Mouse (Mus musculus) layer of hippocampus, adult 9-10 months (tissue): ENCODE data around the gene Ttc39b.

Experiments used
- DNase-seq: peaks from one replicate; pipeline ENCODE4 v3.0.0; 2022; ENCODE audit warnings: low spot score

Ttc39b gene

DNA sequence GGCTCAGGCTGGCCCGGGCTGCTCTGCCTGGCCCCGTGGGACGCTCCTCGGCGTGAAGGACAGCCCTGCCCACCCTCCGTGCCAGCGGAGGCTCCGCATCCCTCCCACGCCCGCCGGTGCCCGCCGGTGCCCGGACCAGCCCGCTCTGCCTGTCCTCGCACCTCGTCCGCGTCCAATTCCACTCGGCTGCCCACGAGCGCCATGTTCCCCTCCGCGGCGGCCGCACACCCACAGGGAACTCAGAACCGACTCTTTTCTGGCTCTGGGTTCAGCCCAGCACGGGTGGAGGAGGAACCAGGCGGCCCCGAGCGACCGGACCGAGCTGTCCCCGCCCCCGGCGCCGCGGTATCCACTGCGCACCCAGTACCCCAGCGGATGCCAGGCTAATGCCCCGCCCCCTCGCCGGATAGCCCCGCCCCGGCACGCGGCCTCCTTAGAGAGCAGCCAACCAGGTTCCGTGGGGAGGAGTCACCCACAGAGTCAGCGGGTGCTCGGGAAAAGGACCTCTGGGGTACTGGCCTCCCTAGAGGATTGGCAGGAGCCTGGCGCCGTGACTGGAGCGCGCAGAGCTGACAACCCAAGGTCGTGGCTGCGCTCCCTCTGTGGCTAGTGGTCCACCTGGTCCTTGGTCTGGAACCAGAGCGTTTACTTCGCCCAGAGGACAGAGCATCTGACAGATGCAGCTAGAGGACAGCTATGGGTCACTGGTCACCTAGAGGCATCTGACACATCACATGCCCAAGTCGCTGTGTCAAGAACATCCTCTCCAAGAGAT is at the start of gene Ttc39b:
Ttc39b (minus strand) TSS at position 346 of the 775 bp plus-strand sequence.
- DNase-seq = peak; percentile 89

DNA sequence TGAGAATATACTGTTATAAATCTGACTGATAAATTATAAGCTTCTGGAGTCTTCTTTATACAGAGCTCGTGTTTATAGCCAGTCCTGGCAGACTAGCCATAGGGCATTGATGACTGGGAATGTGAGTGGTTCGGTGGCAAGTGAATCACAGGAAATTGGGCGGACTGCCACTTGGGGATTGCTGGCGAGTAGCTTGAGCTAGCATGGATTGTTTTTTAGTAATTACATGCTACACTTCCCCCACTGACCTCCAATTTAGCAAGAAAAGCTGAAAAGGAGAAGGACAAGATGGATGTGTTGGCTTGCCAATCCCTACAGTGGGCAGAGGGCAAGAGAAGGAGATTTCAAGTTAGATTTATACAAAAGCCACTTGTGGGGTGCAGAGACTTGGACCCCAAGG is 49.3 kb upstream of the Ttc39b start:
- no peak for DNase-seq

DNA sequence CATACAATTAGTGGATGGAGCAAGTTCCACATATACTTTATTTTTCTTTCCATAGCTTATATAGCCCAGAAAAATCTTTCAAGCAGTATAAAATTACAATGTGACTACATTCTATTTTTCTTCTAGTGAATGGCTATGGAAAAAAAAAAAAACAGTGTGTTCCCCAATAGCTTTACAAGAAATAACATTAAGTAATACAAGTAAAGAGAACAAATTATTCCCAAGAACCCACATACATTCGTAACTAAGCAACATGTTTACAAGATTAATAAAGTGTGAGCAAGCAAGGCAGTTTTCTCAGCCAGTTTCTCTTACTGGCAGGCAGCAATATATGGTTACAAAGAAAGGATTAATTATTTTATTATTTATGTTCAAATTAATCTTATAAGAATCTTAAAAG is 33.7 kb upstream of the Ttc39b start:
- DNase-seq = no peak

DNA sequence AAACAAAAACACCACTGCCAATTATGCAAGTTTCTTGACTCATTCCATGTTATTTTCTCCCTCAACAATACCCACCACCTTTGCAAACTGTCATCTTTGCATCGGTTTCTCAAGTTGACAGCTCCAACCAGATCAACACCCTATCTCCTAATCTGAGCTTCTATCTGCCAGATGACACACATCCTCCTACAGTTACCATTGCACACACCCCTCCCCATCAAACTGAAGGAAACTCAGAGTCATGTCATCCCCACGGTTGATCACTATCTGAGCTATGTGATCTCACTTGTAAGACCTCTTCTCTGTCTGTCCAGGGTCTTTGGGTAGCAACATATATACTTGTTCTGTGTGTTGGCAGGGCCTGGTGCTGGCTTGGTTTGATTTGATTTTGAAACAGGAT is 30.7 kb upstream of the Ttc39b start:
- DNase-seq = no peak

DNA sequence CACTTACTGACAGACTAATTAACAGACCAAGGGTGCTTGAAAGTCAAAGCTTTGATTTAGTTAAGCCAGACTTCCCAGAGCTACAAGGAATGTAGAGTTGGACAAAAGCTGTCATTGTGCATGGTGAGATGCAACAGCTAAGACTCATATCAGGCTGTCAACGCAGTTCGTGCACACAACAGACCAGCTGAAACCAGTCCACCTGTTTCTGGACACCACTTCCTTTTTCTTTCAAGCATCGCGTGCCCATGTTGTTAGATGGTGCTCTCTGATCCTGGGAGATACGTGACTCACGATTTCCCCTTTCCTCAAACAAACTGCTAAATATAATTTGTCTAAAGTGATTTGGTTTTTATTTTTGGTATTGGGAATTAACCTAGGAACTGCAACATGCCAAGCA is 29.9 kb upstream of the Ttc39b start:
- DNase-seq = no peak

DNA sequence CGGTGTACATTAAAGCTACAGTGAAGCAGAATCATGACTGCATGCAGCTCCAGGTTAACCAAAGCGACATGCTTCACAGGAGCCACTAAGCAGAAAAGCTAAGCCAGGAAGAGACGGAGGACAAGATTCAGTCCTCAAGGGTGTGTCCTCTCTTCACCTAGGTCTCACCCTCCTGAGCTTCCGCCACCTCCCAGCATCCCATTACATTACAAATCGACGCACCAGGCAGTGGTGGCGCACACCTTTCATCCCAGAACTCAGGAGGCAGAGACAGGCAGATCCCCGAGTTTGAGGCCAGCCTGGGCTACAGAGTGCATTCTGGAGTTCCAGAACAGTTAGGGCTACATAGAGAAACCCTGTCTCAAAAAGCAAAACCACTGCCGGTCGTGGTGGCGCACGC is 29.2 kb upstream of the Ttc39b start:
- DNase-seq = no peak

DNA sequence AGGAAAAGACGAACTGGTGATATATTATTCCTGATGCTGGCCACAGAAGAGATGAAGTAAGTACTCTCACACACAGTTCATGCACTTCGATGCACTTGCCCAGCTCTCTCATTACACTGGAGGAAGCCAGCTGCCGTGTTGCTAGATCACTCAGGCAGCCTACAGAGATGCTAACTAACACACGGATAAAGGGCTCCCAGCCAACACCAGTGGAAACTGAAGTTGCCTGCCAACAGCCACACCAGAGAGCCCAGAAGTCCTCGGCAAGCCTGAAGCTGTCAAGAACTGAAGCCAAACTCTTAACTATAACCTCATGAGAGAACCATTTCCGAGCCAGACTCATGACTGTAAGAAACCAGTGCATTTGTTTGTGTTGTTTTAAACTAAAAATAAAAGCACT is 26.7 kb upstream of the Ttc39b start:
- DNase-seq = peak; percentile 39

DNA sequence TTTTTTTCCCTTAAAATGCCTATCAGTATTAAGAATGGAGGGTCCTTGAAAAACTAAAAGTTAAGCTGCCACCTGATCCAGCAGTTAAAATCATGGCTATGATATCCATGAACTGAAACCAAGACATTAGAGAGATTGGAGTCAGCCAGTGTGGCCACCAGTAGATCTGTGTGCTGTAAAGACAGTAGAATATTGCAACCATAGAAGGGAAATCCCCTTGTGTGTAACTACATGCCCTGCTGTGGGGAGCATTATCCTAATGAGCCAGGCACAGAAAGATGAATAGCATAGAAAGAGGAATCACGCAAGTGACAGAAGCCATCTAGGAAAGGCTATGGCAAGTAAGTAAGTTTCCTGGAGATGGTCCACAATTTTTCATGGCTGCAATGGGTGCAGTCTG is 24.9 kb upstream of the Ttc39b start:
- DNase-seq = no peak

DNA sequence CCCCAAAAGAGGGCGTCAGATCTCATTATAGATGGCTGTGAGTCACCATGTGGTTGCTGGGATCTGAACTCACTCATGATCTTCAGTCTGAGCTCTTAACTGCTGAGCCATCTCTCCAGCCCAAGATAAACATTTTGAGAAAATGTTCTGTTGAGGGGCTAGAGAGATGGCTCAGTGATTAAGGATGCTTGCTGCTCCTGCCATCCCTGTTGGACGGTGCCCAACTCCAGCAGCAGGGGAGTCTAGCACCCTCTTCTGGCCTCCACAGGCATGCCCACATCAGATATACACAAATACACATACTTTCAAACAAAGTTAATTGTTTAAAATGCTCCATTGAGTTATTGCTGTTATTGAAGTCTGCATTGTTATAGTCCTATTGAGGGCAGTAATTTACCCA is 19.8 kb upstream of the Ttc39b start:
- DNase-seq = no peak

DNA sequence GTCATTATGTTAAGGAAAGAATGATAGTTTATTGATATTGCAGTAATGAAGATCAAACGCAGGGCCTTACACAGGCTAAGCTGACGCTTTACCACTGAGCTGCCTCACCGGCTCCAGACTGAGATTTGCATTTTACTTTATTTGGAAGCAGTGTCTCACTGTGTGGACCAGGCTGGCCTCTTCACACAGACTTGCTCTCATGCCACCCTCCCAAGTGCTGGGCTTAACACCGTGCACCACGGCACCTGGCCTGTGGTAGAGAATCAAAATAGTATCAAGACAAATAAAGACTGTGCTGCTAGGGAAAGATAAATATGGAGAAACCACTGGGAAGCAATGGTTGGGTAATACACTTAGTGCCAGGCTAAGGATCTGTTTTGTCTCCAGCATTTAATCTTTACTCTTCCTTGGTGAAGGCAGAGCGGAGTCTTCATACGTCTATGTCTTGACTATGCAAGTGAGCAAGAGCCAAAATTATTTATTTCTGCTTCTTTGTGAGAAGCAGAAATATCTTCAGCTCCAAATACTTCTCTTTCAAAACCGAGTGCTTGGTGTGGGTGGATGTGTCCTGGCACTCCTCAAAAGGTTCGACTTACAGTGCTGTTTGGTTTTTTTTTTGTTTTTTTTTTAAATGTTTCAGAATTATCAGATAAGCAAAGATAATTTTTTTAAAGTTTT is 19.2 kb upstream of the Ttc39b start:
- DNase-seq = no peak

DNA sequence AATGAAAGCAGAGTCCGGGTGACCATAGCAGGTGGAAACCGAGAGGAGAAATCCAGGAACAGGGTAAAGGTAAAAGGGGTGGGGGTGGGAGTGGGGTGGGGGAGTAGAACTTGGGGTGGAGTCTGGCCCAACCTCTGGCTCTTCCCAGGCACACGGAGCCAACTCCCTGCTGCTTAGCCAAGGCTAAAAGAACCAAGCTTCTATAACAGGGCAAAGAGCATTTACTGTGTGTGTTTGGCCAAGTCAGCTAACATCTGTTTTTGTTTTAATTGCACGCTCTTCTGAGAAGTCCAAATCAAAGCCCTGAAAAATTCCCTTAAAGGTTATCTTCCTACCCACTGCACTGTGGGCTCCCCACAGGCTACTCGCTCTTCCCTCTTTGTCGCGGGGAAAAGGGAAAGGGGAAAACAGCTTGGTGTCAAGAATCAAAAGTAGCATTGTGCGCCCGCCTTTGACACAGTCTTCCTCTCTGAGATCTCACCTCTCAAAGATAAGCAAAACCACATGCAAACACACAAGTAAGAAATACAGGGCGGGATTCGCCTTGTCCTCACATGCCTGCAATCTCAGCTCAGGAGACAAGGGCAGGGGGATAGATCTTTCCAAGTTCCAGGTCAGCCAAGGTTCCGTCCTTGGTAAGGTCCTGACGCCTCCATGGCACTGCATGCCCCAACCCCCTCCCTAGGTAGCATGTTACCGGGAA is 18.4 kb upstream of the Ttc39b start:
- DNase-seq = no peak

DNA sequence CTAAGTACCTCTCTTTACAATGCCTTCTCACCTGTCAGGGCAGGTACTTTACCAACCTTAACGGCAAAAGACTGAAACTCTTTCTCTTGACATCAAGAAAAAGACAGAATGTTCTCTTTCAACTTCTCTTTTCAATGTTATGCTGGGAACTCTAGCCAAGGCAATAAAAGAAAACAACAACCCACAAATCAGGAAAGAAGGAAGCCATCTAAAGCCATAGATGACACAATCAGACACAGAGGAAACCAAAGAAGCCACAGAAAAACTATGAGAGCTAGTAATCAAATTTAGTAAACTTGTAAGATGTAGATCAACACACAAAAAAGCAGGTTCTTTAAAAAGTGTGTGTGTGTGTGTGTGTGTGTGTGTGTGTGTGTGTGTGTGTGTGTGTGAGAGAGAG is 15.3 kb upstream of the Ttc39b start:
- DNase-seq = no peak

DNA sequence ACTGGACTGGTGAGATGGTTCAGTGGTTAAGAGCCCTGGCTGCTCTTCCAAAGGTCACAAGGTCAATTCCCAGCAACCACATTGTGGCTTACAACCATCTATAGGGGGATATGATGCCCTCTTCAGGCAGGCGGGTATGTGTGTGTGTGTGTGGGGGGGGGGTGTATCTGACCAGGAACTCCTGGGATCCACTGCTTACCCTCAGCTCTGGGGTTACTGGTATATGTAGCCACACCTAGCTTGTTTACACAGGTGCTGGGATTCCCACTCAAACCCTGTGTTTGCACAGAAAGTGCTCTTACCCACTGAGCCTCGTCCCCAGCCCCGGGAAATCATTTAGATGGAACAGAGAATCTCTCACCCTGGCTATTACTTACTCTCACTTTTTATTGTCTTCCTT is 13.7 kb upstream of the Ttc39b start:
- DNase-seq = no peak

DNA sequence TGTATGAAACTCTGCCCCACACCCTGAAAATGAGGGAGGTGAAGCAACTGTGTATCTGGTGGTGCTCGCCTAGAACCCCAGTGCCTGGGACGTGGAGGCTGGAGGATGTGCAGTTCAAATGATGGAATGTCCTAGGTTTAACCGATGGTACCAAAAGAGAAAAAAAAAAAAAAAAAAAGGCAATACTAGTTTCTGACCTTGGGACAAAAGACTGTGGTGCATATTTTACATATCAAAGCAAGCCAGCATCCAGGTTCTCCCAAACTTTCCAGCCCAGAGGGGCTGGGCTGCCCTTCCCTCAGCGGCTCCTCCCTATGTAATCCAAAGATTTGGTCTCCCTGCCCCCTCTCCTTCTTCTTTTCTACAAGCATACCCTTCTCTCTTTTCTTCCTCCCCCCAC is 6.3 kb upstream of the Ttc39b start:
- DNase-seq = no peak

DNA sequence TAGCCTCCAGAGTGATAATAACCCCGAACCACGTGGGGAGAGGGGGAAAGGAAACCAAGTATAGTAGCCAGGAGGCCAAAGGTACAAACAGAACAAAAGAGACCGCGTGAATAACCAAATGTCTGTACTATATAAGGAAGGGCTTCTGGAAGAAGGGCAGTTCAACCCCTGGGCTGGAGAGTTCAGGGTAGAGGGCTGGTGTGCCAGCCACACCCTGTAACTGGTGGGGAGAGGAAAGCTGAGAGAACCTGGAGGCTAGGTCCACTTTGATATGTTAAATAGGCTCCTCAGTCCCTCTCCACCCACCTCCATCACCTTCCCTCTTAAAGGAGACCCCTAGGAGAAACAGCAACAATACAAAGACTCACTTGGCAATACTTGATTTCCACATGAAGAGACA is 5.6 kb upstream of the Ttc39b start:
- DNase-seq = no peak

DNA sequence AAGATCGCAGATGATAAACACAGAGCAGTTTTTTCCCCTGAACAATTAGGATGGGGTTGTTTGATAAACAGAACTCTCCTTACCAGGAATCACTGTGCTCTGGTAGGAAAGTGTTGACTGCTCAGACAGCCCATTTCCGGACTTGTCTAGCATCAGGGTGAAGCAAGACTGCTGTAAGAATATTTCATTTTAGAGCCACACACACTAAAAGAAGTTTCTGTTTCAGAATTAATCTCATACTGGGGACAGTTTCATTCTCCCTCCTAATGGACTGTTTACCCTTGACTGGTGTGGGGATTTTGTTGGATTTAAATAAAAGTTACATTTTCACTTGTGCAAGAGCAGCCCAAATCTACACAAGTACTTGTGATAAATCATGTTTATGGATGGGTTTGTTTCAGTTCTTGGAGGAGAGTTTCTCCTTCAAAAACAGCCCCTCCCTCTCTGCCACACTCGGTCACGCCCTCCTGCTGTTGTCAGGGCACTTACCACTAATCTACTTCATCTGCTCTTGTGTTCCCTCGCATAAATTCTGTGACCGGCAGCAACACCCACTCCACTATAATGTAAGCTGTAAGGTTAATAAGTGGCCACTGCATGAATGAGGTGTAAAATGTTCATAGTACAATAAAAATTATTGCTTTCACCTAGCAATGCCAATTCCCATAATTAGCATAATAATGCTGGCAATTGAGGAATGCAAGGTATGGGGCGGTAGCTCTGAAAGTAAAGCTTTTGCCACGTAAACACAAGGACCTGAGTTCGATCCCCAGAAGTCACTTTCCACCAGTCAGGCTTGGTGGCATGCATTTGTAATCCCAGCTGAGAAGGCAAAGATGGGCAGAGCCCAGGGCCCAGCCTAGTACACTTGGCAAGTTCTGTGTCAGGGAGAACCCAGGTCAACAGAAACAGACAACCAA is 4.2 kb upstream of the Ttc39b start:
- DNase-seq = no peak

DNA sequence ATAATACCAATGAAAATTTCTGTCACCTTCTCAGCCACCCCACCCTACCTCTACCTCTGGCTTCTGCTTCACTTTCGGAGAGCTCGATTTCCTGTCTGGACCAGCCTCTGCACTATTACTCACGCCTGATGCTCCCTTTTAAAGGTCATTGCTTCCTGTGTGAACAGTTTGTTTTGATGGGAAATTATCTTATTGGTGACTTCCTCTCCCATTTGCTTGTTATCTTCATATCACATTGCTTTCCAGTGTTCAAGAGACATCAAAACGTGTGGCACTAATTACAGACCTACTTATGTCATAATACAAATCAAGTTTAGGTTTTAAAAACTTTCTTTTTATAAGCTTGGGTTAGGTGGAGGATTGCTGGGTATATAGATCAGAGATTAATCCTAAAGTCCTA is 3.5 kb upstream of the Ttc39b start:
- no peak for DNase-seq

DNA sequence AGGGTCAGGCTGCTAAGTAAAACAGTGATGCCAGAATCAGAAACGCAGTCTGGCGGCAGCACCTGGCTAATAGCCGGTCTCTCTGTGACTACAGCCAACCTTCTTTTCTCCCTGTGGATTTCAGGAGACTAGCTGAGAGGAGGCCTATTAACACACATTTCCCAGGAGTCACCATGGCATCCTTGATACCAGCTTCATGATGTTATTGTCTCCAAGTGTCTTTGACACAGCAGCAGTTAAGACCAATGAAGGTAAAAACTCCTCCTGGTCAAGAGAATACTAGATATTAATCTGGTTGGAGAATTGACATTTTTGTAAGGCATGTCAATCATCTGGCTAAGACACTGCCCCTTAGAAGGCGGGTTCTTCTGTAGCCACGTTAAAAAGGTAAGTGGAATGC is 1.3 kb upstream of the Ttc39b start:
- no peak for DNase-seq

DNA sequence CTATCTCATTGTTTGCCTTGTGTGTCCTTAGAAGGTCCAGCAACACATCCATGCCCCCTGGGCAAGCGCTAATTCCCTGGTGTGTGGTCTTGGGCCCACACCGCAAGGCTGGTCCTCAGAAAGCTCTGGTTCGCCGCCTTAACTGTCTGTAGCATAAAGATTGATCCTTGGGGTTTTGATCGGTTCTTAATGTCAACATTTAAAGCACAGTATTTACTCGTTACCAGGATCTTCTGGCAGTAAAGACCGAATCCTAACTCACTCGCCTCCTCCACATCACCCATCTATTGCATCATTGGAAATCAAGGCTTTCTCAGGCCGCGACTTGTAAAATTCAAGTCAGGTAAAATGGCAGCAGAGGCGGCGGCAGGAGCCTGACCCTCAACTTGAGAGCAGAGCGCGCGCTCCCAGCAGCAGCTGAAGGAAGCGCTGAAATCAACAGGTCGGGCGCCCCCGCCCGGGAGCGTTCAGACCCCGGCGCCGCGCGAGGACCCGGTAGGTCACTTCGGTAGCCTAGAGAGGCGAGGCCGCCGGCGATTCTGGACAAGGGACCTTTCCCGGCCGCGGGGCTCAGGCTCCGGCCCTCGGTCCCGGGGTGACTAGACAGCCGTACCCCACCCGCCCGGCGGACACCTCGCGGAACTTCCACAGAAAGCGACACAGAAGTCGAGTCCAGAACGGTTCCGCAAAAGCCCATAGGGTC is 703 bp downstream of the Ttc39b start:
- DNase-seq = no peak

DNA sequence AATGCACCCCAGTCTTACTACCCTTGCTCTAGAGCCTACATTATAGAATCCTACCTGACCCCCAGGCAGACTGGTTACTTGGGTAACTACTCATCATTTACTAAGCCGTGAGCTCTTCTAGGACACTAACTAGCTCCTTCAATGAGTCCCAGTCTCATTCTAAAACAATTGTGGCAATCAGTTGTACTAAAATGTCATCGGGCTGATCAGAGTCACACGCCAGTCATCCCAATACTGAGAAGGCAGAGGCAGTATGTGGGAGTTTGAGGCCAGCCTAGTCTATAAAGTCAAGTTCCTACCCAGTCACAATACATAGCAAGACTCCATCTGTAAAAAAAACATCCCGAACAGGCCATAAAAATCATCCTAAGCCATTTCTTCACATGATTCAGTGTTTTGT is 4.3 kb downstream of the Ttc39b start:
- no peak for DNase-seq

DNA sequence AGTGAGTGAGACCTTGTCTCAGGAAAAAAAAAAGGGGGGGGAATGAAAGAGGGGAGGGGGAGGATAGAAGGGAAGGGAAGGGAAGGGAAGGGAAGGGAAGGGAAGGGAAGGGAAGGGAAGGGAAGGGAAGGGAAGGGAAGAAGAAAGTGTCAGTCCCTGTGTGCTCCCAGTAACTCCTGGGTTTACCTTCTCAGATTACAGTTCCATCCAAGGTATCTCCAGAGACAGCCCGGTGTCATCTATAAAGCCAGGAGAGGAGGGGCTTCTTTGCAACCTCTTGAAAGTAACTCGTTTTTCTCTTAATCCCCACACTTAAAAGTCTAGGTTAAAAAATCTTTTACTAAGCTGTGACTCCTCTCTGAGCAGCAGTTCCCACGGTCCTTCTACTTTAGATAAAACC is 5.3 kb downstream of the Ttc39b start:
- no peak for DNase-seq
